Mouse (Mus musculus) MEL (cell line): ENCODE measurements around the gene Srgn. TPM values are rescaled to one million over a fixed set of nuclear protein-coding genes. Genes with fewer than 3 reads are reported as not detected.

Source experiments
- DNase-seq: peaks from one replicate; pipeline ENCODE4 v3.0.0; 2011; ENCODE audit warnings: low read depth, low spot score
- H3K27ac ChIP-seq: 2 replicates; pipeline ENCODE4 v1.5.1; 2012; ENCODE audit warnings: low read depth, mild to moderate bottlenecking, control low read depth, low read length, moderate library complexity; ENCODE audit not compliant: control insufficient read depth
- H3K27me3 ChIP-seq, 2 experiments: fragments of 150-350 bp in 1 of 2; sonication (generic) in 1 of 2; 2 replicates each; pipeline ENCODE4 v1.6.1; 2012; ENCODE audit warnings: low read length in 2 of 2, mild to moderate bottlenecking in 2 of 2, improper control_type of control experiment in 1 of 2, moderate library complexity in 1 of 2; ENCODE audit not compliant: insufficient read depth in 2 of 2, control insufficient read depth in 1 of 2
- H3K36me3 ChIP-seq, 2 experiments: 2 replicates each; pipeline ENCODE4 v1.6.1; 2012 to 2014; ENCODE audit warnings: low read length in 2 of 2, improper control_type of control experiment in 1 of 2, inconsistent platforms in 1 of 2, mild to moderate bottlenecking in 1 of 2; ENCODE audit not compliant: insufficient read depth in 2 of 2, control insufficient read depth in 1 of 2
- H3K4me1 ChIP-seq, 2 experiments: fragments of 150-350 bp in 1 of 2; sonication (generic) in 1 of 2; 2 replicates each; pipeline ENCODE4 v1.6.1; 2012; ENCODE audit warnings: low read length in 2 of 2, improper control_type of control experiment in 1 of 2, mild to moderate bottlenecking in 1 of 2; ENCODE audit not compliant: insufficient read depth in 2 of 2, control insufficient read depth in 1 of 2
- H3K4me3 ChIP-seq, 2 experiments: fragments of 150-350 bp in 1 of 2; sonication (generic) in 1 of 2; 2 replicates each; pipeline ENCODE4 v1.5.1; 2012; ENCODE audit warnings: low read depth in 2 of 2, low read length in 2 of 2, mild to moderate bottlenecking in 2 of 2, moderate library complexity in 2 of 2, control low read depth in 1 of 2, improper control_type of control experiment in 1 of 2; ENCODE audit not compliant: control insufficient read depth in 1 of 2, insufficient read depth in 1 of 2
- H3K79me2 ChIP-seq: 2 replicates; pipeline ENCODE4 v1.6.1; 2012; ENCODE audit warnings: mild to moderate bottlenecking, low read length, moderate library complexity; ENCODE audit not compliant: control insufficient read depth, poor library complexity, insufficient read depth
- H3K9ac ChIP-seq: 2 replicates; pipeline ENCODE4 v1.6.1; 2012; ENCODE audit warnings: low read depth, mild to moderate bottlenecking, control low read depth, low read length, moderate library complexity; ENCODE audit not compliant: control insufficient read depth, poor library complexity, severe bottlenecking
- H3K9me3 ChIP-seq: fragments of 150-350 bp; sonication (generic); replicated peaks from 2 replicates; pipeline ENCODE4 v1.6.1; 2012; ENCODE audit warnings: mild to moderate bottlenecking, low read length, improper control_type of control experiment, moderate library complexity; ENCODE audit not compliant: insufficient read depth
- CHD1 ChIP-seq: IDR thresholded peaks from 2 replicates; pipeline ENCODE4 v1.6.1; 2012; ENCODE audit warnings: low read depth, mild to moderate bottlenecking, inconsistent platforms, low read length, improper control_type of control experiment
- CTCF ChIP-seq, 3 experiments: IDR thresholded peaks in 2 of 3; conservative IDR thresholded peaks in 1 of 3; 2 replicates each; pipeline ENCODE4 v1.5.1; 2011 to 2012; ENCODE audit warnings: low read length in 3 of 3, low read depth in 2 of 3, mild to moderate bottlenecking in 2 of 3, improper control_type of control experiment in 1 of 3, inconsistent platforms in 1 of 3, mixed read lengths in 1 of 3, moderate library complexity in 1 of 3; ENCODE audit not compliant: control insufficient read depth in 1 of 3, insufficient read depth in 1 of 3, poor library complexity in 1 of 3, severe bottlenecking in 1 of 3
- E2F4 ChIP-seq: IDR thresholded peaks from 2 replicates; pipeline ENCODE4 v1.6.1; 2011; ENCODE audit warnings: low read depth, low read length, improper control_type of control experiment, borderline replicate concordance
- EP300 ChIP-seq, 2 experiments: IDR thresholded peaks; 2 replicates each; pipeline ENCODE4 v1.6.1; 2011; ENCODE audit warnings: improper control_type of control experiment in 2 of 2, low read length in 2 of 2, low read depth in 1 of 2, mild to moderate bottlenecking in 1 of 2
- GATA1 ChIP-seq: IDR thresholded peaks from 2 replicates; pipeline ENCODE4 v1.6.1; 2011; ENCODE audit warnings: low read depth, low read length, improper control_type of control experiment
- HCFC1 ChIP-seq: IDR thresholded peaks from 2 replicates; pipeline ENCODE4 v1.6.1; 2012; ENCODE audit warnings: low read depth, mild to moderate bottlenecking, inconsistent platforms, low read length, improper control_type of control experiment, moderate library complexity
- JUND ChIP-seq: IDR thresholded peaks from 2 replicates; pipeline ENCODE4 v1.6.1; 2011; ENCODE audit warnings: low read depth, mild to moderate bottlenecking, improper control_type of control experiment, low read length
- KAT2A ChIP-seq: conservative IDR thresholded peaks from 2 replicates; pipeline ENCODE4 v1.6.1; 2012; ENCODE audit warnings: low read depth, low read length, improper control_type of control experiment, inconsistent platforms
- MAFK ChIP-seq: IDR thresholded peaks from 2 replicates; pipeline ENCODE4 v1.6.1; 2011; ENCODE audit warnings: low read depth, mild to moderate bottlenecking, low read length, improper control_type of control experiment, borderline replicate concordance
- MAX ChIP-seq: IDR thresholded peaks from 2 replicates; pipeline ENCODE4 v1.6.1; 2011; ENCODE audit warnings: low read length, improper control_type of control experiment
- MAZ ChIP-seq: IDR thresholded peaks from 2 replicates; pipeline ENCODE4 v1.6.1; 2012; ENCODE audit warnings: low read depth, mild to moderate bottlenecking, inconsistent platforms, low read length, improper control_type of control experiment
- MXI1 ChIP-seq: IDR thresholded peaks from 2 replicates; pipeline ENCODE4 v1.6.1; 2011; ENCODE audit warnings: mild to moderate bottlenecking, low read depth, low read length, improper control_type of control experiment
- MYB ChIP-seq: IDR thresholded peaks from 2 replicates; pipeline ENCODE4 v1.6.1; 2011; ENCODE audit warnings: mild to moderate bottlenecking, low read depth, low read length, improper control_type of control experiment
- MYC ChIP-seq: IDR thresholded peaks from 2 replicates; pipeline ENCODE4 v1.6.1; 2011; ENCODE audit warnings: low read depth, mild to moderate bottlenecking, low read length, improper control_type of control experiment, moderate library complexity
- NELFE ChIP-seq: IDR thresholded peaks from 2 replicates; pipeline ENCODE4 v1.6.1; 2011; ENCODE audit warnings: low read depth, low read length, improper control_type of control experiment
- NRF1 ChIP-seq: IDR thresholded peaks from 2 replicates; pipeline ENCODE4 v1.6.1; 2014; ENCODE audit warnings: low read depth, mild to moderate bottlenecking, inconsistent platforms, low read length, improper control_type of control experiment, moderate library complexity; ENCODE audit not compliant: poor library complexity, insufficient read depth, severe bottlenecking
- POLR2A ChIP-seq, 2 experiments: IDR thresholded peaks; 2 replicates each; pipeline ENCODE4 v1.6.1; 2011 to 2012; ENCODE audit warnings: low read length in 2 of 2, mild to moderate bottlenecking in 2 of 2, control low read depth in 1 of 2, improper control_type of control experiment in 1 of 2, low read depth in 1 of 2, moderate library complexity in 1 of 2; ENCODE audit not compliant: control insufficient read depth in 1 of 2, insufficient read depth in 1 of 2, poor library complexity in 1 of 2
- POLR2AphosphoS2 ChIP-seq: IDR thresholded peaks from 2 replicates; pipeline ENCODE4 v1.6.1; 2011; ENCODE audit warnings: low read length, improper control_type of control experiment
- POLR2AphosphoS5 ChIP-seq: IDR thresholded peaks from 2 replicates; pipeline ENCODE4 v1.6.1; 2012; ENCODE audit warnings: low read depth, borderline replicate concordance, mild to moderate bottlenecking, inconsistent platforms, low read length, moderate library complexity, mixed read lengths
- RAD21 ChIP-seq: IDR thresholded peaks from 2 replicates; pipeline ENCODE4 v1.6.1; 2011; ENCODE audit warnings: mild to moderate bottlenecking, low read depth, low read length, improper control_type of control experiment
- SMC3 ChIP-seq: IDR thresholded peaks from 2 replicates; pipeline ENCODE4 v1.6.1; 2011; ENCODE audit warnings: low read depth, low read length, improper control_type of control experiment
- TBP ChIP-seq: IDR thresholded peaks from 2 replicates; pipeline ENCODE4 v1.8.0; 2011; ENCODE audit warnings: low read depth, low read length, improper control_type of control experiment
- TCF12 ChIP-seq: IDR thresholded peaks from 2 replicates; pipeline ENCODE4 v1.6.1; 2014; ENCODE audit warnings: low read depth, mild to moderate bottlenecking, inconsistent platforms, low read length, improper control_type of control experiment, moderate library complexity
- USF1 ChIP-seq: IDR thresholded peaks from 2 replicates; pipeline ENCODE4 v1.6.1; 2014; ENCODE audit warnings: low read depth, mild to moderate bottlenecking, inconsistent platforms, low read length, improper control_type of control experiment, moderate library complexity
- USF2 ChIP-seq, 2 experiments: IDR thresholded peaks; 2 replicates each; pipeline ENCODE4 v1.6.1; 2011 to 2012; ENCODE audit warnings: improper control_type of control experiment in 2 of 2, low read length in 2 of 2, borderline replicate concordance in 1 of 2, inconsistent platforms in 1 of 2, low read depth in 1 of 2, mild to moderate bottlenecking in 1 of 2; ENCODE audit not compliant: insufficient read depth in 1 of 2
- ZC3H11A ChIP-seq: IDR thresholded peaks from 2 replicates; pipeline ENCODE4 v1.6.1; 2012; ENCODE audit warnings: low read depth, mild to moderate bottlenecking, inconsistent platforms, low read length, improper control_type of control experiment
- ZKSCAN1 ChIP-seq: IDR thresholded peaks from 2 replicates; pipeline ENCODE4 v1.6.1; 2012; ENCODE audit warnings: low read depth, mild to moderate bottlenecking, inconsistent platforms, low read length, improper control_type of control experiment, moderate library complexity
- ZMIZ1 ChIP-seq: IDR thresholded peaks from 2 replicates; pipeline ENCODE4 v1.6.1; 2012; ENCODE audit warnings: low read depth, mild to moderate bottlenecking, inconsistent platforms, low read length, improper control_type of control experiment, moderate library complexity
- ZNF384 ChIP-seq: IDR thresholded peaks from 2 replicates; pipeline ENCODE4 v1.6.1; 2012; ENCODE audit warnings: low read depth, mild to moderate bottlenecking, inconsistent platforms, low read length, improper control_type of control experiment
- polyA plus RNA-seq, 2 experiments: library from polyadenylated mRNA; stranded (reverse) in 1 of 2; unstranded in 1 of 2; fragments of >175 nt in 1 of 2; fragments of >200 nt in 1 of 2; gene quantifications; 2 replicates each; pipeline versions ENCODE4 v1.2.1 to v1.2.4; 2012; ENCODE audit warnings: low replicate concordance in 2 of 2, low read depth in 1 of 2; ENCODE audit not compliant: insufficient read length in 2 of 2, insufficient read depth in 1 of 2, missing spikeins in 1 of 2
- total RNA-seq: library from RNA; depleted of rRNA; stranded (reverse); fragments of 300-350 nt; gene quantifications from 2 replicates; pipeline ENCODE4 v1.2.3, GENCODE M21; 2012

Srgn gene
- total and polyA plus RNA-seq, 3 experiments, result 164 to 217 TPM; not detected in 1

- peak overlapping the region; percentile 74 for H3K27ac ChIP-seq
- peaks cover 21 to 28% of the 10 kb centered on the region in 2 experiments for H3K4me1 ChIP-seq
- H3K27me3 ChIP-seq, result no peaks in the 10 kb centered on the region
- no peak overlapping the region for H3K4me3 ChIP-seq
- H3K9me3 ChIP-seq, result no peaks in the 10 kb centered on the region
- peak; percentile 39 for DNase-seq
- H3K9ac ChIP-seq, result peak overlapping the region; percentile 31; the same call in 1 of the 2 replicates
- TF ChIP-seq SMC3 (peak; percentile 21; the same call in 1 of the 2 replicates), RAD21 (peak; percentile 31), MYC (0 out of 2 replicates have a peak, but pooled peaks have one; percentile 21), GATA1 (0 out of 2 replicates have a peak, but pooled peaks have one; percentile 21), ZNF384 (peak; percentile 96), POLR2AphosphoS2 (no peak), ZKSCAN1 (no peak; the same call in 1 of the 2 replicates), TCF12 (no peak), KAT2A (no peak), USF2 (IDR thresholded peaks at IDR 0.05; ENCODE audit: borderline replicate concordance in 1 of 2, insufficient read depth in 1 of 2, low read depth in 1 of 2, low read length in 2 of 2) (no peak), MYB (no peak), ZMIZ1 (no peak), EP300 (IDR thresholded peaks at IDR 0.05; ENCODE audit: low read depth in 1 of 2, low read length in 2 of 2) (peak in 1 of 2 experiments; percentile 27; a peak in 1 of 4 replicates), TBP (no peak), CHD1 (no peak), NRF1 (no peak), E2F4 (no peak), MAX (no peak), MXI1 (no peak), USF1 (peak; percentile 49; the same call in 1 of the 2 replicates), POLR2A (IDR thresholded peaks at IDR 0.05; ENCODE audit: control insufficient read depth in 1 of 2, insufficient read depth in 1 of 2, low read depth in 1 of 2, low read length in 2 of 2, poor library complexity in 1 of 2) (no peak), NELFE (no peak), JUND (no peak), CTCF (IDR thresholded peaks at IDR 0.05 in 2 of 3, conservative IDR thresholded peaks at IDR 0.05 in 1 of 3; ENCODE audit: control insufficient read depth in 1 of 3, insufficient read depth in 1 of 3, low read depth in 2 of 3, low read length in 3 of 3, poor library complexity in 1 of 3, severe bottlenecking in 1 of 3) (peak in 1 of 3 experiments; percentile 25; a peak in 2 of 6 replicates), POLR2AphosphoS5 (no peak), ZC3H11A (no peak), HCFC1 (no peak), MAFK (no peak), MAZ (no peak)
- peaks cover 2% of the 10 kb centered on the region; the same call in 1 of the 2 replicates for H3K79me2 ChIP-seq
- H3K36me3 ChIP-seq, result peaks cover 26 to 42% of the 10 kb centered on the region in 2 experiments
Measured at GRCm38 (mm10) chr10:62570126-62570871, 43.0 kb upstream of the Srgn start.
